Mouse (Mus musculus) embryonic facial prominence, embryonic 10.5 days (tissue): ENCODE measurements around the gene Cideb. TPM values are rescaled to one million over a fixed set of nuclear protein-coding genes. Genes with fewer than 3 reads are reported as not detected.

Experiments
- DNase-seq: peaks from one replicate; pipeline ENCODE4 v3.0.0-alpha.2; 2017; ENCODE audit warnings: low spot score
- H3K27ac ChIP-seq: fragments of 300-500 bp; sonication (generic); replicated peaks from 2 replicates; pipeline ENCODE4 v1.5.1; 2016; ENCODE audit warnings: mild to moderate bottlenecking
- H3K27me3 ChIP-seq: fragments of 300-500 bp; sonication (generic); replicated peaks from 2 replicates; pipeline ENCODE4 v1.6.1; 2016; ENCODE audit warnings: low read depth, mild to moderate bottlenecking; ENCODE audit not compliant: poor library complexity, severe bottlenecking
- H3K36me3 ChIP-seq: fragments of 300-500 bp; sonication (generic); replicated peaks from 2 replicates; pipeline ENCODE4 v1.6.1; 2016; ENCODE audit warnings: mild to moderate bottlenecking, moderate library complexity
- H3K4me1 ChIP-seq: fragments of 300-500 bp; sonication (generic); 2 replicates; pipeline ENCODE4 v1.6.1; 2016
- H3K4me3 ChIP-seq: fragments of 300-500 bp; sonication (generic); 2 replicates; pipeline ENCODE4 v1.5.1; 2016; ENCODE audit warnings: mild to moderate bottlenecking, moderate library complexity
- H3K9me3 ChIP-seq: fragments of 300-500 bp; sonication (generic); 2 replicates; pipeline ENCODE4 v1.6.1; 2016; ENCODE audit warnings: mild to moderate bottlenecking
- WGBS: fragments of 180-500 bp; shearing (Covaris S2); methylation state at CpG from one replicate; pipeline ENCODE4 v1.1.7; 2016; 5-methylcytosine and 5-hydroxymethylcytosine counted together
- polyA plus RNA-seq: library from polyadenylated mRNA; unstranded; fragments of >200 nt; fragmentation: Nextera tagmentation; extraction: Ambion mirVana; gene quantifications from 2 replicates; pipeline ENCODE4 v1.2.1, GENCODE M21; 2016

Cideb gene
- polyA plus RNA-seq, 1 experiment from 2014 or later: not detected

- Histone ChIP-seq H3K27ac (no peak overlapping the region), H3K9me3 (no peaks in the 10 kb centered on the region), H3K36me3 (no peaks in the 10 kb centered on the region), H3K27me3 (0 out of 2 replicates have a peak, but pooled peaks cover 3% of the 10 kb centered on the region), H3K4me3 (no peak overlapping the region), H3K4me1 (no peaks in the 10 kb centered on the region)
- DNase-seq: no peak
- WGBS: 88% methylated on average over 7 of the region's 7 CpGs
Measured at GRCm38 (mm10) chr14:55730531-55731032, 27.7 kb downstream of the Cideb start.

- Histone ChIP-seq H3K27ac (no peak overlapping the region), H3K4me3 (no peak overlapping the region), H3K36me3 (no peaks in the 10 kb centered on the region), H3K9me3 (no peaks in the 10 kb centered on the region), H3K27me3 (0 out of 2 replicates have a peak, but pooled peaks cover 3% of the 10 kb centered on the region), H3K4me1 (no peaks in the 10 kb centered on the region)
- no peak for DNase-seq
- 78% methylated on average over 7 of the region's 7 CpGs for WGBS
Measured at GRCm38 (mm10) chr14:55730116-55730515, 28.1 kb downstream of the Cideb start.

GRCm38 (mm10) chr14:55727889-55728685 lies 30.2 kb downstream of the Cideb start:
- Histone ChIP-seq H3K9me3 (no peaks in the 10 kb centered on the region), H3K27ac (no peak overlapping the region), H3K4me3 (no peak overlapping the region), H3K36me3 (no peaks in the 10 kb centered on the region), H3K4me1 (no peaks in the 10 kb centered on the region), H3K27me3 (0 out of 2 replicates have a peak, but pooled peaks cover 3% of the 10 kb centered on the region)
- 74% methylated on average over 8 of the region's 8 CpGs for WGBS
- DNase-seq: no peak

GRCm38 (mm10) chr14:55726261-55726660 lies 32.0 kb downstream of the Cideb start:
- Histone ChIP-seq H3K4me1 (peaks cover 10% of the 10 kb centered on the region), H3K9me3 (no peaks in the 10 kb centered on the region), H3K4me3 (no peak overlapping the region), H3K27me3 (0 out of 2 replicates have a peak, but pooled peaks cover 3% of the 10 kb centered on the region), H3K36me3 (no peaks in the 10 kb centered on the region), H3K27ac (no peak overlapping the region)
- no peak for DNase-seq

- Histone ChIP-seq H3K36me3 (peaks cover 8% of the 10 kb centered on the region), H3K4me1 (peaks cover 17% of the 10 kb centered on the region), H3K27me3 (no peaks in the 10 kb centered on the region), H3K27ac (no peak overlapping the region), H3K4me3 (no peak overlapping the region), H3K9me3 (no peaks in the 10 kb centered on the region)
- DNase-seq: no peak
- WGBS: 72% methylated on average over 8 of the region's 8 CpGs
Measured at GRCm38 (mm10) chr14:55724411-55724871, 33.8 kb downstream of the Cideb start.

GRCm38 (mm10) chr14:55723433-55723832 lies 34.8 kb downstream of the Cideb start:
- WGBS: 92% methylated on average over 7 of the region's 7 CpGs
- peaks cover 17% of the 10 kb centered on the region for H3K4me1 ChIP-seq

GRCm38 (mm10) chr14:55722438-55722945 lies 35.8 kb downstream of the Cideb start:
- H3K36me3 ChIP-seq: peaks cover 26% of the 10 kb centered on the region
- H3K27ac ChIP-seq: peak overlapping the region; percentile 91
- DNase-seq: no peak
- H3K27me3 ChIP-seq: no peaks in the 10 kb centered on the region
- peaks cover 18% of the 10 kb centered on the region for H3K4me1 ChIP-seq
- no peaks in the 10 kb centered on the region for H3K9me3 ChIP-seq
- 45% methylated on average over 8 of the region's 8 CpGs for WGBS
- H3K4me3 ChIP-seq: peak overlapping the region; percentile 83

More at GRCm38 (mm10) chr14:55723433-55723832, 34.8 kb downstream of the Cideb start:
- H3K4me3 ChIP-seq: no peak overlapping the region
- no peak for DNase-seq
- no peaks in the 10 kb centered on the region for H3K9me3 ChIP-seq
- no peaks in the 10 kb centered on the region for H3K27me3 ChIP-seq
- H3K27ac ChIP-seq: no peak overlapping the region
- peaks cover 18% of the 10 kb centered on the region for H3K36me3 ChIP-seq

- Histone ChIP-seq H3K4me1 (peaks cover 24% of the 10 kb centered on the region), H3K36me3 (peaks cover 32% of the 10 kb centered on the region), H3K27ac (peak within 1 kb of the TSS; percentile 91), H3K27me3 (no peaks in the 10 kb centered on the region), H3K9me3 (no peaks in the 10 kb centered on the region), H3K4me3 (peak within 1 kb of the TSS; percentile 83)
- peak; percentile 96 for DNase-seq
- under 1% methylated on average over 50 of the region's 50 CpGs for WGBS
Measured at GRCm38 (mm10) chr14:55721700-55722437, 36.4 kb downstream of the Cideb start, which contains the start of gene Rabggta. Gene Rabggta (minus strand): TSS chr14:55722263.

- 76% methylated on average over 6 of the region's 6 CpGs for WGBS
- peaks cover 40% of the 10 kb centered on the region for H3K36me3 ChIP-seq
- H3K4me1 ChIP-seq: peaks cover 26% of the 10 kb centered on the region
- H3K4me3 ChIP-seq: peak overlapping the region; percentile 83
- no peaks in the 10 kb centered on the region for H3K9me3 ChIP-seq
- peak overlapping the region; percentile 91; the same call in 1 of the 2 replicates for H3K27ac ChIP-seq
- no peaks in the 10 kb centered on the region for H3K27me3 ChIP-seq
- DNase-seq: no peak
Measured at GRCm38 (mm10) chr14:55721076-55721475, 37.2 kb downstream of the Cideb start.

GRCm38 (mm10) chr14:55720666-55721065 lies 37.6 kb downstream of the Cideb start:
- no peaks in the 10 kb centered on the region for H3K9me3 ChIP-seq
- H3K27me3 ChIP-seq: no peaks in the 10 kb centered on the region
- peaks cover 26% of the 10 kb centered on the region for H3K4me1 ChIP-seq
- no peak for DNase-seq
- H3K27ac ChIP-seq: no peak overlapping the region
- peaks cover 41% of the 10 kb centered on the region for H3K36me3 ChIP-seq
- peak overlapping the region; percentile 83; the same call in 1 of the 2 replicates for H3K4me3 ChIP-seq
- 91% methylated on average over 12 of the region's 12 CpGs for WGBS

GRCm38 (mm10) chr14:55719737-55720136 lies 38.5 kb downstream of the Cideb start:
- Histone ChIP-seq H3K9me3 (no peaks in the 10 kb centered on the region), H3K4me3 (no peak overlapping the region), H3K27ac (no peak overlapping the region), H3K27me3 (no peaks in the 10 kb centered on the region), H3K4me1 (peaks cover 30% of the 10 kb centered on the region), H3K36me3 (peaks cover 41% of the 10 kb centered on the region)
- 91% methylated on average over 6 of the region's 6 CpGs for WGBS
- no peak for DNase-seq

GRCm38 (mm10) chr14:55716884-55717283 lies 41.4 kb downstream of the Cideb start:
- 51% methylated on average over 8 of the region's 8 CpGs for WGBS
- peaks cover 41% of the 10 kb centered on the region for H3K36me3 ChIP-seq

More at GRCm38 (mm10) chr14:55716884-55717283, 41.4 kb downstream of the Cideb start:
- no peak overlapping the region for H3K4me3 ChIP-seq
- peaks cover 37% of the 10 kb centered on the region for H3K4me1 ChIP-seq
- H3K9me3 ChIP-seq: no peaks in the 10 kb centered on the region
- no peak for DNase-seq
- H3K27ac ChIP-seq: no peak overlapping the region
- H3K27me3 ChIP-seq: peaks cover 23% of the 10 kb centered on the region
